Mouse (Mus musculus): Measurements from ENCODE around the gene Fgfr2. TPM values are rescaled to one million over a fixed set of nuclear protein-coding genes. Genes with fewer than 3 reads are reported as not detected.
A peak's percentile ranks its signal among the peaks of the same experiment; 100 is the strongest.

The Fgfr2 gene
- polyA plus RNA-seq, 1 experiment = 59.9 TPM

GRCm38 (mm10) chr7:132814089-132814450 is 309.1 kb downstream of the Fgfr2 start:
- peak overlapping the region; percentile 63 for H3K4me3 ChIP-seq (ENCODE audit: insufficient read depth, low read length)
- H3K27ac ChIP-seq (ENCODE audit: insufficient read depth, low read length) = peak overlapping the region; percentile 72
- TF ChIP-seq POLR2A (IDR thresholded peaks at IDR 0.05; ENCODE audit: low read depth, low read length) (no peak), CTCF (IDR thresholded peaks at IDR 0.05; ENCODE audit: borderline replicate concordance, insufficient read depth, low read length) (no peak)
- peaks cover 3% of the 10 kb centered on the region; the same call in 1 of the 2 replicates for H3K4me1 ChIP-seq (ENCODE audit: control insufficient read depth, insufficient read depth, low read length)

GRCm38 (mm10) chr7:132813416-132814088 is 309.6 kb downstream of the Fgfr2 start, which contains the start of gene Fam53b:
Fam53b (minus strand) TSS chr7:132813886.
- H3K27ac ChIP-seq (ENCODE audit: insufficient read depth, low read length) = peak within 1 kb of the TSS; percentile 72
- peak within 1 kb of the TSS; percentile 63 for H3K4me3 ChIP-seq (ENCODE audit: insufficient read depth, low read length)
- peak; percentile 62 for TF ChIP-seq POLR2A (IDR thresholded peaks at IDR 0.05; ENCODE audit: low read depth, low read length)
- TF ChIP-seq CTCF (IDR thresholded peaks at IDR 0.05; ENCODE audit: borderline replicate concordance, insufficient read depth, low read length) = no peak
- H3K4me1 ChIP-seq (ENCODE audit: control insufficient read depth, insufficient read depth, low read length) = peaks cover 3% of the 10 kb centered on the region; the same call in 1 of the 2 replicates

GRCm38 (mm10) chr7:132812619-132813415 is 310.3 kb downstream of the Fgfr2 start:
- TF ChIP-seq CTCF (IDR thresholded peaks at IDR 0.05; ENCODE audit: borderline replicate concordance, insufficient read depth, low read length) = no peak
- no peak for TF ChIP-seq POLR2A (IDR thresholded peaks at IDR 0.05; ENCODE audit: low read depth, low read length)
- peak overlapping the region; percentile 72 for H3K27ac ChIP-seq (ENCODE audit: insufficient read depth, low read length)
- peak overlapping the region; percentile 63 for H3K4me3 ChIP-seq (ENCODE audit: insufficient read depth, low read length)
- peaks cover 3% of the 10 kb centered on the region; the same call in 1 of the 2 replicates for H3K4me1 ChIP-seq (ENCODE audit: control insufficient read depth, insufficient read depth, low read length)

- H3K27ac ChIP-seq (ENCODE audit: insufficient read depth, low read length) = peak overlapping the region; percentile 58
- peak overlapping the region; percentile 63 for H3K4me3 ChIP-seq (ENCODE audit: insufficient read depth, low read length)
- H3K4me1 ChIP-seq (ENCODE audit: control insufficient read depth, insufficient read depth, low read length) = peaks cover 3% of the 10 kb centered on the region; the same call in 1 of the 2 replicates
- TF ChIP-seq CTCF (IDR thresholded peaks at IDR 0.05; ENCODE audit: borderline replicate concordance, insufficient read depth, low read length) (no peak), POLR2A (IDR thresholded peaks at IDR 0.05; ENCODE audit: low read depth, low read length) (no peak)
Observed at GRCm38 (mm10) chr7:132811716-132812618, 311.2 kb downstream of the Fgfr2 start.

- H3K27ac ChIP-seq (ENCODE audit: insufficient read depth, low read length) = no peak overlapping the region
- no peak overlapping the region for H3K4me3 ChIP-seq (ENCODE audit: insufficient read depth, low read length)
Observed at GRCm38 (mm10) chr7:132810879-132811278, 312.3 kb downstream of the Fgfr2 start.

GRCm38 (mm10) chr7:132810368-132810767 is 312.8 kb downstream of the Fgfr2 start:
- H3K4me1 ChIP-seq (ENCODE audit: control insufficient read depth, insufficient read depth, low read length) = peaks cover 3% of the 10 kb centered on the region; the same call in 1 of the 2 replicates
- no peak for TF ChIP-seq CTCF (IDR thresholded peaks at IDR 0.05; ENCODE audit: borderline replicate concordance, insufficient read depth, low read length)
- TF ChIP-seq POLR2A (IDR thresholded peaks at IDR 0.05; ENCODE audit: low read depth, low read length) = no peak
- H3K4me3 ChIP-seq (ENCODE audit: insufficient read depth, low read length) = no peak overlapping the region
- H3K27ac ChIP-seq (ENCODE audit: insufficient read depth, low read length) = no peak overlapping the region

More at GRCm38 (mm10) chr7:132810879-132811278, 312.3 kb downstream of the Fgfr2 start:
- TF ChIP-seq POLR2A (IDR thresholded peaks at IDR 0.05; ENCODE audit: low read depth, low read length) (no peak), CTCF (IDR thresholded peaks at IDR 0.05; ENCODE audit: borderline replicate concordance, insufficient read depth, low read length) (peak; percentile 68)
- peaks cover 3% of the 10 kb centered on the region; the same call in 1 of the 2 replicates for H3K4me1 ChIP-seq (ENCODE audit: control insufficient read depth, insufficient read depth, low read length)

- H3K4me3 ChIP-seq (ENCODE audit: insufficient read depth, low read length) = no peak overlapping the region
- no peak overlapping the region; the same call in 1 of the 2 replicates for H3K27ac ChIP-seq (ENCODE audit: insufficient read depth, low read length)
- TF ChIP-seq POLR2A (IDR thresholded peaks at IDR 0.05; ENCODE audit: low read depth, low read length) = no peak
- TF ChIP-seq CTCF (IDR thresholded peaks at IDR 0.05; ENCODE audit: borderline replicate concordance, insufficient read depth, low read length) = no peak
- peaks cover 3% of the 10 kb centered on the region; the same call in 1 of the 2 replicates for H3K4me1 ChIP-seq (ENCODE audit: control insufficient read depth, insufficient read depth, low read length)
Observed at GRCm38 (mm10) chr7:132809721-132810120, 313.4 kb downstream of the Fgfr2 start.

- Histone ChIP-seq H3K4me3 (ENCODE audit: insufficient read depth, low read length) (no peak overlapping the region), H3K27ac (ENCODE audit: insufficient read depth, low read length) (no peak overlapping the region; the same call in 1 of the 2 replicates), H3K4me1 (ENCODE audit: control insufficient read depth, insufficient read depth, low read length) (peaks cover 3% of the 10 kb centered on the region; the same call in 1 of the 2 replicates)
- TF ChIP-seq CTCF (IDR thresholded peaks at IDR 0.05; ENCODE audit: borderline replicate concordance, insufficient read depth, low read length) = no peak
- no peak for TF ChIP-seq POLR2A (IDR thresholded peaks at IDR 0.05; ENCODE audit: low read depth, low read length)
Observed at GRCm38 (mm10) chr7:132808841-132809682, 314.1 kb downstream of the Fgfr2 start.
